Mouse (Mus musculus): Measurements from ENCODE around the gene Slc25a25. TPM values are rescaled to one million over a fixed set of nuclear protein-coding genes. Genes with fewer than 3 reads are reported as not detected.

Gene Slc25a25
- total RNA-seq, 1 experiment = 22.1 TPM

- H3K27ac ChIP-seq (ENCODE audit: insufficient read depth, low read depth, low read length, poor library complexity, severe bottlenecking) = no peak overlapping the region
- in situ Hi-C loops (cut with MboI; ENCODE audit: low sequenced_read_pairs in 2 of 2, unreplicated experiment in 2 of 2) = no loop called here
- DNase-seq (ENCODE audit: low read depth, low spot score) = no peak
Measured at GRCm38 (mm10) chr2:32436686-32437372, 14.4 kb downstream of the Slc25a25 start.

GRCm38 (mm10) chr2:32430701-32431676 lies 20.3 kb downstream of the Slc25a25 start:
- peak; percentile 54 for DNase-seq (ENCODE audit: low read depth, low spot score)
- Histone ChIP-seq H3K9me3 (ENCODE audit: control insufficient read depth, insufficient read depth, low read depth, low read length) (no peaks in the 10 kb centered on the region), H3K36me3 (ENCODE audit: control insufficient read depth, insufficient read depth, low read length, poor library complexity, severe bottlenecking) (no peaks in the 10 kb centered on the region), H3K4me1 (ENCODE audit: control insufficient read depth in 2 of 2, insufficient read depth in 2 of 2, low read length in 2 of 2, poor library complexity in 1 of 2) (peaks cover 2% of the 10 kb centered on the region in 2 experiments; a peak in 1 of 4 replicates), H3K9ac (ENCODE audit: insufficient read depth, low read depth, low read length, poor library complexity, severe bottlenecking) (peak overlapping the region; percentile 24; the same call in 1 of the 2 replicates), H3K27ac (ENCODE audit: insufficient read depth, low read depth, low read length, poor library complexity, severe bottlenecking) (no peak overlapping the region), H3K4me3 (ENCODE audit: insufficient read depth in 1 of 2, low read depth in 1 of 2, low read length in 2 of 2, poor library complexity in 1 of 2, severe bottlenecking in 1 of 2) (peak overlapping the region; percentile 15 to 62; a peak in 3 of 4 replicates)
- TF ChIP-seq ZC3H11A (IDR thresholded peaks at IDR 0.05; ENCODE audit: borderline replicate concordance, low read depth, low read length) = no peak
- 0 out of 2 replicates have a peak, but pooled peaks have one; percentile 57 for TF ChIP-seq CHD2 (IDR thresholded peaks at IDR 0.05; ENCODE audit: low read depth, low read length)
- TF ChIP-seq MAFK (IDR thresholded peaks at IDR 0.05; ENCODE audit: insufficient read depth, low read depth, low read length) = no peak
- in situ Hi-C loops (cut with MboI; ENCODE audit: low sequenced_read_pairs in 2 of 2, unreplicated experiment in 2 of 2) = no loop called here

More at GRCm38 (mm10) chr2:32436686-32437372, 14.4 kb downstream of the Slc25a25 start:
- no peak overlapping the region for H3K9ac ChIP-seq (ENCODE audit: insufficient read depth, low read depth, low read length, poor library complexity, severe bottlenecking)
- TF ChIP-seq ZC3H11A (IDR thresholded peaks at IDR 0.05; ENCODE audit: borderline replicate concordance, low read depth, low read length) = no peak
- TF ChIP-seq CHD2 (IDR thresholded peaks at IDR 0.05; ENCODE audit: low read depth, low read length) = no peak
- no peak for TF ChIP-seq HCFC1 (IDR thresholded peaks at IDR 0.05; ENCODE audit: borderline replicate concordance, insufficient read depth, low read length)
- no peak for TF ChIP-seq MAFK (IDR thresholded peaks at IDR 0.05; ENCODE audit: insufficient read depth, low read depth, low read length)
- TF ChIP-seq ZNF384 (IDR thresholded peaks at IDR 0.05; ENCODE audit: low read depth, low read length) = no peak
- no peaks in the 10 kb centered on the region for H3K9me3 ChIP-seq (ENCODE audit: control insufficient read depth, insufficient read depth, low read depth, low read length)
- H3K4me1 ChIP-seq (ENCODE audit: control insufficient read depth in 2 of 2, insufficient read depth in 2 of 2, low read length in 2 of 2, poor library complexity in 1 of 2) = no peaks in the 10 kb centered on the region
- no peaks in the 10 kb centered on the region for H3K36me3 ChIP-seq (ENCODE audit: control insufficient read depth, insufficient read depth, low read length, poor library complexity, severe bottlenecking)
- H3K4me3 ChIP-seq (ENCODE audit: insufficient read depth in 1 of 2, low read depth in 1 of 2, low read length in 2 of 2, poor library complexity in 1 of 2, severe bottlenecking in 1 of 2) = no peak overlapping the region

GRCm38 (mm10) chr2:32429215-32429891 lies 21.9 kb downstream of the Slc25a25 start:
- H3K4me3 ChIP-seq (ENCODE audit: insufficient read depth in 1 of 2, low read depth in 1 of 2, low read length in 2 of 2, poor library complexity in 1 of 2, severe bottlenecking in 1 of 2) = no peak overlapping the region

DNA sequence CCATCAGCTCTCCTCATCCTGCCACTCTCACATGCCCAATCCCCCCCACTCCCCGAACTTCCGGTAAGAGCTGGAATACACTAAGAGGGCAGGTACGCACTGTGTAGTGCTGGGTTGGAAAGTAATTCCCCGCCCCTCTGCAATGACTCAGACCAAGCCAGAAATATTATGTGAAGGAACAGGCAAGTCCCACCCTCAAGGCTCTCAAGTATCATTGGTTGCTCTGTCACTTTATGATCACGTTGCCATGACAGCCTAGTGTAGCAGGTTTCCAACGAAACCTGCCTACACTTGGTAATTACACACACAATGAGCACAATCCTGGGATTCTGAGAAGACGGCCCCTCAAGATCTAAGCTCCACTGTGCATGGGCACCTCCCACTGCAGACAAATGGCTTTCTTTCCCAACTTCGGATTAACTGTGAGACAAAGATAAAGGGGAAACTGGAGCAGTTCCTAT lies 23.0 kb downstream of the Slc25a25 start:
- in situ Hi-C loops (cut with MboI; ENCODE audit: low sequenced_read_pairs in 2 of 2, unreplicated experiment in 2 of 2) = no loop called here
- no peak overlapping the region for H3K27ac ChIP-seq (ENCODE audit: insufficient read depth, low read depth, low read length, poor library complexity, severe bottlenecking)
- TF ChIP-seq ZNF384 (IDR thresholded peaks at IDR 0.05; ENCODE audit: low read depth, low read length) (no peak), MAFK (IDR thresholded peaks at IDR 0.05; ENCODE audit: insufficient read depth, low read depth, low read length) (no peak), ZC3H11A (IDR thresholded peaks at IDR 0.05; ENCODE audit: borderline replicate concordance, low read depth, low read length) (no peak), CHD2 (IDR thresholded peaks at IDR 0.05; ENCODE audit: low read depth, low read length) (no peak), HCFC1 (IDR thresholded peaks at IDR 0.05; ENCODE audit: borderline replicate concordance, insufficient read depth, low read length) (no peak)
- no peak for DNase-seq (ENCODE audit: low read depth, low spot score)
- no peak overlapping the region for H3K4me3 ChIP-seq (ENCODE audit: insufficient read depth in 1 of 2, low read depth in 1 of 2, low read length in 2 of 2, poor library complexity in 1 of 2, severe bottlenecking in 1 of 2)
- no peaks in the 10 kb centered on the region for H3K36me3 ChIP-seq (ENCODE audit: control insufficient read depth, insufficient read depth, low read length, poor library complexity, severe bottlenecking)
- no peaks in the 10 kb centered on the region for H3K9me3 ChIP-seq (ENCODE audit: control insufficient read depth, insufficient read depth, low read depth, low read length)
- no peak overlapping the region for H3K9ac ChIP-seq (ENCODE audit: insufficient read depth, low read depth, low read length, poor library complexity, severe bottlenecking)
- peaks cover 2 to 6% of the 10 kb centered on the region in 2 experiments; a peak in 1 of 4 replicates for H3K4me1 ChIP-seq (ENCODE audit: control insufficient read depth in 2 of 2, insufficient read depth in 2 of 2, low read length in 2 of 2, poor library complexity in 1 of 2)

More at GRCm38 (mm10) chr2:32429215-32429891, 21.9 kb downstream of the Slc25a25 start:
- Histone ChIP-seq H3K4me1 (ENCODE audit: control insufficient read depth in 2 of 2, insufficient read depth in 2 of 2, low read length in 2 of 2, poor library complexity in 1 of 2) (peaks cover 2% of the 10 kb centered on the region in 2 experiments; a peak in 1 of 4 replicates), H3K9ac (ENCODE audit: insufficient read depth, low read depth, low read length, poor library complexity, severe bottlenecking) (no peak overlapping the region), H3K9me3 (ENCODE audit: control insufficient read depth, insufficient read depth, low read depth, low read length) (no peaks in the 10 kb centered on the region), H3K36me3 (ENCODE audit: control insufficient read depth, insufficient read depth, low read length, poor library complexity, severe bottlenecking) (no peaks in the 10 kb centered on the region), H3K27ac (ENCODE audit: insufficient read depth, low read depth, low read length, poor library complexity, severe bottlenecking) (no peak overlapping the region)
- in situ Hi-C loops (cut with MboI; ENCODE audit: low sequenced_read_pairs in 2 of 2, unreplicated experiment in 2 of 2) = no loop called here
- no peak for DNase-seq (ENCODE audit: low read depth, low spot score)
- TF ChIP-seq ZC3H11A (IDR thresholded peaks at IDR 0.05; ENCODE audit: borderline replicate concordance, low read depth, low read length) (no peak), HCFC1 (IDR thresholded peaks at IDR 0.05; ENCODE audit: borderline replicate concordance, insufficient read depth, low read length) (no peak), ZNF384 (IDR thresholded peaks at IDR 0.05; ENCODE audit: low read depth, low read length) (no peak), MAFK (IDR thresholded peaks at IDR 0.05; ENCODE audit: insufficient read depth, low read depth, low read length) (no peak), CHD2 (IDR thresholded peaks at IDR 0.05; ENCODE audit: low read depth, low read length) (no peak)

Data from ES-E14 (cell line).